Mouse (Mus musculus): ENCODE measurements around the gene Galt. TPM values are rescaled to one million over a fixed set of nuclear protein-coding genes. Genes with fewer than 3 reads are reported as not detected.

The Galt gene
- polyA plus RNA-seq, 1 experiment from 2014 or later = 25.2 TPM

DNA sequence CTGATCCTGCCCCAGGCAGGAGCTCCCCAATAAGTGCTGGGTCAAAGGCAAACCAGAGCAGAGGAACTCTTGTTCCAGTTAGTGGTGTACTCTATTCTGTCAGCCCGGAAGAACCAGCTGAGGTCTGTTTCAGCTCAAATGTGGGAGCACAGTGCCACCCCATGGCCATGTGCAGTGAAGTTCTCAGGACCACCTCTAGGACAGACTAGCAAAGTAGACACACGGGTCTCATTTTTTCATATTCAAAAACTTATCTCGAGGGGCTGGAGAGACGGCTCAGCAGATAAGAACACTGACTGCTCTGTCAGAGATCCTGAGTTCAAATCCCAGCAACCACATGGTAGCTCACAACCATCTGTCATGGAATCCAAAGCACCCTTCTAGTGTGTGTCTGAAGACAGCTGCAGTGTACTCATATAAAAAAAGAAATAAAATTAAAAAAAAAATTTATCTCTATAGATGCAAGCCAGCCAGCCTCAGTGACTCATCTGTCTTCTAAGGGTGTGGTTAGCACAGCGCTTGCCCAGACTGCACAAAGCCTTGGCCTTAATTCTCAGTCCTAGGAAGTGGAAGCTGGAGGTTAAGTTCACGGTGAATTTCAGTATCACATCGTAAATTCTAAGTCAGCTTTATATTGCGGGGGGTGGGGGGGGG lies 17.3 kb upstream of the Galt start:
- Histone ChIP-seq H3K9ac (ENCODE audit: low read length) (no peak overlapping the region), H3K4me1 (ENCODE audit: control insufficient read depth, insufficient read depth, low read length) (peaks cover 8% of the 10 kb centered on the region), H3K9me3 (replicated peaks; ENCODE audit: control insufficient read depth, low read length) (no peaks in the 10 kb centered on the region), H3K36me3 (ENCODE audit: control insufficient read depth, insufficient read depth, low read length) (peaks cover 14% of the 10 kb centered on the region), H3K27ac (ENCODE audit: low read depth, low read length) (no peak overlapping the region), H3K4me3 (ENCODE audit: low read depth, low read length) (no peak overlapping the region), H3K4me2 (ENCODE audit: low read length) (no peak overlapping the region), H3K27me3 (replicated peaks; ENCODE audit: control insufficient read depth, insufficient read depth, low read length) (0 out of 2 replicates have a peak, but pooled peaks cover 7% of the 10 kb centered on the region)
- peak; percentile 85 for DNase-seq (ENCODE audit: low spot score)
- ATAC-seq = peak; percentile 49; the same call in 1 of the 2 replicates
- WGBS = 47% methylated on average over 8 of the region's 8 CpGs

DNA sequence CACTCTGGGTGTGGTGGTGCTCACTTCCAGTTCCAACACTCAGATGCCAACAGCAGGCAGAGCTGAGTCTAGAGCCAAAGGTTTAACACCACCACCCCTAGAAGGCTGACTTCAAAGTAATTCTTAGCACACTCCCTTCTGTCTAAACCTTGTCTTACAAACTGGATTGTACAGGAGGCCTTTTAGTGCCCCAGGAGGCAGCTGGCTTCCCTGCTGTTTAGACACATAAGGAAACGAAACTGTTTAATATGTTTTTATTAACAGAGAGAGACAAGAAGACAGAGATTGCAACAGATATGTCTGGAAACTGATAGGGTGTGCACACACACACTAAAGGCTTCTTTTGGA lies 16.8 kb upstream of the Galt start:
- 0 out of 2 replicates have a peak, but pooled peaks cover 2% of the 10 kb centered on the region for H3K27me3 ChIP-seq (replicated peaks; ENCODE audit: control insufficient read depth, insufficient read depth, low read length)
- no peak overlapping the region for H3K4me2 ChIP-seq (ENCODE audit: low read length)
- WGBS = 63% methylated on average over 1 of the region's 1 CpGs
- ATAC-seq (no peak), DNase-seq (ENCODE audit: low spot score) (no peak)
- no peak overlapping the region for H3K27ac ChIP-seq (ENCODE audit: low read depth, low read length)
- no peak overlapping the region for H3K9ac ChIP-seq (ENCODE audit: low read length)
- H3K36me3 ChIP-seq (ENCODE audit: control insufficient read depth, insufficient read depth, low read length) = peaks cover 14% of the 10 kb centered on the region
- H3K9me3 ChIP-seq (replicated peaks; ENCODE audit: control insufficient read depth, low read length) = no peaks in the 10 kb centered on the region
- H3K4me3 ChIP-seq (ENCODE audit: low read depth, low read length) = no peak overlapping the region
- H3K4me1 ChIP-seq (ENCODE audit: control insufficient read depth, insufficient read depth, low read length) = peaks cover 8% of the 10 kb centered on the region

DNA sequence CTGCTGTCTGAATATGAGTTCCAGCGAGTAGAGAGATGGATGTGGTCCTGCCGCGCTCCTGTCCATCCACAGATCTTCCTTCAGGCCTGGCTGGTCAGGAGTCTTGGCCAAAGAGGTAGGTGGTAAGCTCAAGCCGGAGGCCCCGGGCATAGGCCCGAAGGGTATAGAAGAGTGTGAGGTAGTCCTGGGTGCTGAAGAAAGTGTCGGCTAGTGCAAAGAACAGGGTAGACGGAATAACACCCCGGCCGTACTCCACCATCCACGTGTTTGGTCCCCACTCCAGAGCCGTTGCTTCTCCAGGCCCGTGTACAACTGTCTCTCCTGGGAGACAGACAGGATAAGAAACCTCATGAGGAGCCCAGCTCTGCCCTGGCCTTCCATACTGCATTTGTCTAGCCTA lies 15.8 kb upstream of the Galt start:
- DNase-seq (ENCODE audit: low spot score) = no peak
- Histone ChIP-seq H3K4me3 (ENCODE audit: low read depth, low read length) (no peak overlapping the region), H3K9ac (ENCODE audit: low read length) (no peak overlapping the region), H3K27ac (ENCODE audit: low read depth, low read length) (no peak overlapping the region), H3K36me3 (ENCODE audit: control insufficient read depth, insufficient read depth, low read length) (peaks cover 14% of the 10 kb centered on the region), H3K4me1 (ENCODE audit: control insufficient read depth, insufficient read depth, low read length) (peaks cover 8% of the 10 kb centered on the region), H3K27me3 (replicated peaks; ENCODE audit: control insufficient read depth, insufficient read depth, low read length) (no peaks in the 10 kb centered on the region), H3K9me3 (replicated peaks; ENCODE audit: control insufficient read depth, low read length) (no peaks in the 10 kb centered on the region), H3K4me2 (ENCODE audit: low read length) (0 out of 2 replicates have a peak overlapping the region, but pooled peaks have one; percentile 78)
- ATAC-seq = no peak
- 92% methylated on average over 13 of the region's 13 CpGs for WGBS

DNA sequence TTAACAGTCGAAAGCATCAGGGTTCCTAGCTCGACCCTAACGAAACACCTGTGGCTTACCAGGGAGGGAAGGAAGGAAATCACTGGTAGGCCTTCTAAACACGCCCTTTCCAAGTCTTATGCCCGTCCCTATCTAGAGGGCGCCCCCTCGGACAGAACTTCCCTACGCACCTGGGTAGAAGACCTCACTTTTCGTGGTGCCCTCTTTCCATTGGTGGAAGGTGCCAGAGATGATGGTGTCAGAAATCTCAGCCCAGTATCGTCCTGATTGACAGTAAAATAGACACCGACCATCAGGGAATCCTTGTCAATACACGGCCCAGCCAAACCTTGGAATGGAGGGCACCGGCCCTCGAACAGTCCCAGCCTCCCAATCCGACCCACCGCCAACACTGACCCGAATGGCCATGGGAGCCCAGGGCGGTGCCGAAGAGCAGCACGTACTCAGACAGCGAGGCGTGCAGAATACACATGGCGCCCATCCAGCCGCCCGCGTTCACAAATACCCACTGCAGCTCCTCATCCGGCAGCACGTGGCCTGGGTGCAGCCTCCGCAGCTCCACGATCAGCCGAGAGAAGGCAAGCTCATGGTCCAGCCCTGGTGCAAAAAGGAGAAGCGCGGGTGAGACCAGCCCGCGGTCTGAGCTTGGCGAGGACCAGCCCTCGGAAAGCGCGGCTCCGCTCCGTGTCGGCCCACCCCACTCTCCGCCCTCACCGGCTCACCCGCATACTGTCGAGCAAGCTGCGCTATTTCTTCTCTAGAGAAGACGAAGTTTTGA lies 14.5 kb upstream of the Galt start:
- no peaks in the 10 kb centered on the region for H3K9me3 ChIP-seq (replicated peaks; ENCODE audit: control insufficient read depth, low read length)
- DNase-seq (ENCODE audit: low spot score) = peak; percentile 63
- WGBS = under 1% methylated on average over 48 of the region's 48 CpGs
- ATAC-seq = peak; percentile 81
- H3K4me1 ChIP-seq (ENCODE audit: control insufficient read depth, insufficient read depth, low read length) = peaks cover 8% of the 10 kb centered on the region
- H3K27ac ChIP-seq (ENCODE audit: low read depth, low read length) = peak overlapping the region; percentile 40
- no peaks in the 10 kb centered on the region for H3K27me3 ChIP-seq (replicated peaks; ENCODE audit: control insufficient read depth, insufficient read depth, low read length)
- peak overlapping the region; percentile 54 for H3K4me3 ChIP-seq (ENCODE audit: low read depth, low read length)
- peak overlapping the region; percentile 78 for H3K4me2 ChIP-seq (ENCODE audit: low read length)
- H3K9ac ChIP-seq (ENCODE audit: low read length) = peak overlapping the region; percentile 70
- peaks cover 14% of the 10 kb centered on the region for H3K36me3 ChIP-seq (ENCODE audit: control insufficient read depth, insufficient read depth, low read length)

GRCm38 (mm10) chr4:41741158-41741560 lies 13.9 kb upstream of the Galt start:
- no peaks in the 10 kb centered on the region for H3K9me3 ChIP-seq (replicated peaks; ENCODE audit: control insufficient read depth, low read length)
- DNase-seq (ENCODE audit: low spot score) = peak; percentile 97
- H3K27me3 ChIP-seq (replicated peaks; ENCODE audit: control insufficient read depth, insufficient read depth, low read length) = no peaks in the 10 kb centered on the region
- H3K36me3 ChIP-seq (ENCODE audit: control insufficient read depth, insufficient read depth, low read length) = peaks cover 14% of the 10 kb centered on the region
- peak overlapping the region; percentile 78 for H3K4me2 ChIP-seq (ENCODE audit: low read length)
- H3K9ac ChIP-seq (ENCODE audit: low read length) = peak overlapping the region; percentile 70
- WGBS = under 1% methylated on average over 27 of the region's 27 CpGs
- peak; percentile 96 for ATAC-seq
- peaks cover 8% of the 10 kb centered on the region for H3K4me1 ChIP-seq (ENCODE audit: control insufficient read depth, insufficient read depth, low read length)
- H3K27ac ChIP-seq (ENCODE audit: low read depth, low read length) = peak overlapping the region; percentile 40
- peak overlapping the region; percentile 54 for H3K4me3 ChIP-seq (ENCODE audit: low read depth, low read length)

DNA sequence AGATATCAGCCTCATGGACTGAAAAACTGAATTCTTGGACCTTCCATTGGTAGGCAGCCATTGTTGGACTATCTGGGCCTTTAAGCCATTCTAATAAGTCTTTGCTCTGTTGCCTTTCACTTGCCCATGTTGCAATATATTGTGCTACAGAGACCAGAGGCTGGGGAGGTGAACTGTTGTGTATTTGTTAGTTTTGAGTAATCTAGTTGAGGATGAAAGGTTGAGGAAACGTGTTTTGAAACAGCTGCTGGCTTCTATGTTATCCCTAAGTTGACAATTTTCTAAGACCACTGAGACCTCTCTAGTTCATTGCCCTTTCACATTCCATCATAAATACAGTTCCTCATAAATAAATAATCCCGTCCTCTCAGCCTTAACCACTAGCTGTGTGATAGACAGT lies 10.9 kb upstream of the Galt start:
- whole genome bisulfite sequencing = 78% methylated on average over 2 of the region's 2 CpGs

DNA sequence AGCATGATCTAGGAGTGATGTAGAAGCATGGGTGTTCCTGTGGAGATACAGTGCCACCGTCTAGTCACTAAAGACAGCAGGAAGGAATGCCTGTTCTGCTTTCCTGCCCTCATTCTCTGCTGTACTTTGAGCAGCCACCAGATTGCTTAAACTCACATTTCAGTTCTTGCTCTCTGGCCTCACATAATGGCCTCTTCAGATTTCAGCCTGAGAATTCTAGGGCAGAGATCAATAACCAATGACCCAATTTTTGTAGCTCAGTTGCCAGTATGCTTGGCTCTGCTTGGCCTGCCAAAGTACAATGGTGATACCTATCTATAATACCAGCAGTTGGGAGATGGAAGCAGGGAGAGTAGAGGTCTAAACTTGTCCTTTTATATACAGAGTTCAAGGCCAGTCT lies 10.0 kb upstream of the Galt start:
- Histone ChIP-seq H3K27ac (ENCODE audit: low read depth, low read length) (no peak overlapping the region), H3K4me1 (ENCODE audit: control insufficient read depth, insufficient read depth, low read length) (peaks cover 2% of the 10 kb centered on the region; the same call in 1 of the 2 replicates), H3K27me3 (replicated peaks; ENCODE audit: control insufficient read depth, insufficient read depth, low read length) (no peaks in the 10 kb centered on the region), H3K4me2 (ENCODE audit: low read length) (no peak overlapping the region), H3K9me3 (replicated peaks; ENCODE audit: control insufficient read depth, low read length) (peaks cover 5% of the 10 kb centered on the region; the same call in 1 of the 2 replicates), H3K9ac (ENCODE audit: low read length) (no peak overlapping the region), H3K4me3 (ENCODE audit: low read depth, low read length) (no peak overlapping the region), H3K36me3 (ENCODE audit: control insufficient read depth, insufficient read depth, low read length) (no peaks in the 10 kb centered on the region)
- ATAC-seq (no peak), DNase-seq (ENCODE audit: low spot score) (no peak)
- WGBS = 88% methylated on average over 1 of the region's 1 CpGs

More for the DNA sequence above, 10.9 kb upstream of the Galt start:
- H3K27ac ChIP-seq (ENCODE audit: low read depth, low read length) = no peak overlapping the region
- DNase-seq (ENCODE audit: low spot score) = no peak
- H3K9ac ChIP-seq (ENCODE audit: low read length) = no peak overlapping the region
- ATAC-seq = no peak
- H3K36me3 ChIP-seq (ENCODE audit: control insufficient read depth, insufficient read depth, low read length) = peaks cover 4% of the 10 kb centered on the region
- H3K4me2 ChIP-seq (ENCODE audit: low read length) = no peak overlapping the region
- no peaks in the 10 kb centered on the region for H3K27me3 ChIP-seq (replicated peaks; ENCODE audit: control insufficient read depth, insufficient read depth, low read length)
- H3K4me1 ChIP-seq (ENCODE audit: control insufficient read depth, insufficient read depth, low read length) = peaks cover 8% of the 10 kb centered on the region
- H3K4me3 ChIP-seq (ENCODE audit: low read depth, low read length) = no peak overlapping the region
- peaks cover 5% of the 10 kb centered on the region; the same call in 1 of the 2 replicates for H3K9me3 ChIP-seq (replicated peaks; ENCODE audit: control insufficient read depth, low read length)

DNA sequence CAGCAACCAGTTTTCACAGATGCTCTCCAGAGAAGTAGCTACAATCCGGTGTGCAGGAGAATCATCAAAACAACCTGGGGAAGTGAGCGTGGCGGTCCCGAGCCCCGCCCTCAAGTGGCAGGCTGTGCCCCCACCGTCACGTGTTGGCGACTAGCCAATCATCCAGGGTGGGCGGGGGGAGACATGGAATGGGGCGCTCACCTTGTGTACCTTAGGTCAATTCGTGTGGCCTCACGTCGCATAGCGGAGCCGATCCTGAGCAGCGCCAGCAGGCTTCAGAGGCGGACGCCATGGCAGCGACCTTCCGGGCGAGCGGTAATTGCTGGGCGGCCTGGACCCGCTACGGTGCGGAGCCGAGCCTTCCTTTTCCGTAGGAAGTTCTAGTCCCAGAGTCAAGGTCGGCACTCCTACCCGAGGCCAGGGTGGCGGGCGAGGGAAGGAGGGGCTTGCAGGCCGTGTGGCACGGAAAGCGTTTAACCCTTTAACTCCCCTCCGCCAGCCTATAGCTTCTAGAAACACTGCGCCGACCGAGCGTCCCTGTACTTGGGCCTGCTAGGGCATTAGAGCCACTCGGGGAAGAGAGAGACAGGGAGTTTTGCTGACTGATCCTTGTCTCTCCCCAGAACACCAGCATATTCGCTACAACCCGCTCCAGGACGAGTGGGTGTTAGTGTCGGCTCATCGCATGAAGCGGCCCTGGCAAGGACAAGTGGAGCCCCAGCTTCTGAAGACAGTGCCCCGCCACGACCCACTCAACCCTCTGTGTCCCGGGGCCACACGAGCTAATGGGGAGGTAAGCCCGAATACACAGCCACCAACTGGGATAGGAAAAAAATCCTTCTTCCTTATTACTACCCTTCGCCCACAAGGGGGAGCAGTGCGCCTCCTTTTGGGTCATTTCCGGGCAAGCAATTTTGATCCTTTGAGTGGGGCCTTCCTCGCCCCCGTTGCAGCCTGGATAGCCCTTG lies 594 bp downstream of the Galt start, which contains the start of gene Sigmar1:
TSS of gene Sigmar1 (minus strand) at position 820 of the 968 bp plus-strand sequence.
- WGBS = under 1% methylated on average over 57 of the region's 57 CpGs
- peak within 1 kb of the TSS; percentile 49 for H3K4me3 ChIP-seq (ENCODE audit: low read depth, low read length)
- DNase-seq (ENCODE audit: low spot score) = peak; percentile 89
- H3K36me3 ChIP-seq (ENCODE audit: control insufficient read depth, insufficient read depth, low read length) = no peaks in the 10 kb centered on the region
- peak within 1 kb of the TSS; percentile 67 for H3K9ac ChIP-seq (ENCODE audit: low read length)
- H3K4me2 ChIP-seq (ENCODE audit: low read length) = peak within 1 kb of the TSS; percentile 94
- peaks cover 8% of the 10 kb centered on the region for H3K4me1 ChIP-seq (ENCODE audit: control insufficient read depth, insufficient read depth, low read length)
- H3K27ac ChIP-seq (ENCODE audit: low read depth, low read length) = peak within 1 kb of the TSS; percentile 34; the same call in 1 of the 2 replicates
- H3K27me3 ChIP-seq (replicated peaks; ENCODE audit: control insufficient read depth, insufficient read depth, low read length) = no peaks in the 10 kb centered on the region
- H3K9me3 ChIP-seq (replicated peaks; ENCODE audit: control insufficient read depth, low read length) = no peaks in the 10 kb centered on the region
- peak; percentile 77 for ATAC-seq
